Mouse (Mus musculus) adrenal gland, postnatal 14 days (tissue): ENCODE results near the gene H2afy. TPM values are rescaled to one million over a fixed set of nuclear protein-coding genes. Genes with fewer than 3 reads are reported as not detected.
"Not testable (repeated sequence)": the region's sequence is repeated elsewhere in the genome, so short reads cannot be mapped to it uniquely, and the experiment has no call there.

Experiments
- DNase-seq: peaks from one replicate; pipeline ENCODE4 v3.0.0; 2021; ENCODE audit warnings: mixed read lengths
- total RNA-seq: library from RNA; stranded (reverse); gene quantifications from 2 replicates; pipeline ENCODE4 v1.2.3, GENCODE M21; 2021

Gene H2afy
- total RNA-seq, 1 experiment from 2014 or later, result 126 TPM

GRCm38 (mm10) chr13:56071586-56072267 is 64.4 kb downstream of the H2afy start:
- DNase-seq, result no peak

- DNase-seq, result no peak
Measured at GRCm38 (mm10) chr13:56069643-56070042, 66.5 kb downstream of the H2afy start.

- no peak for DNase-seq
Measured at GRCm38 (mm10) chr13:56068517-56068916, 67.6 kb downstream of the H2afy start.

DNA sequence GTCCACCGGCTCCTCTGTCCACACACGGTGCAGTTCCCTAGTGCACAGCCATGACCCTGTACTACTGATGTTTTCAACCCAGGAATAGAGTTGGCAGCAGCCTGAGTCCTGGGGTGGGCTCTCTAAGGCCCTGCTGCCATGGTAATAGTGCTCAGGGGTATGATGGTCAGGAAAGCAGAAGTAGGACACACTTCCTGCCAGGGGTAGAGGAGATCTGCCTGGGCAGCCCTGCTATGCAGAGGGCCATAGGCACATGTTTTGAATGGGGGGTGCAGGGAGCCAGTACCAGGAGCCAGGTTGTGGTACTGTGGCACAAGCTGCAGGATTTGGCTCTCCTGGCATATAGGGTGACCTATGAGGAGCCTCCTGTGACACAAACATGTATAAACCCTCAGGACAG is 69.3 kb downstream of the H2afy start:
- DNase-seq, result no peak

DNA sequence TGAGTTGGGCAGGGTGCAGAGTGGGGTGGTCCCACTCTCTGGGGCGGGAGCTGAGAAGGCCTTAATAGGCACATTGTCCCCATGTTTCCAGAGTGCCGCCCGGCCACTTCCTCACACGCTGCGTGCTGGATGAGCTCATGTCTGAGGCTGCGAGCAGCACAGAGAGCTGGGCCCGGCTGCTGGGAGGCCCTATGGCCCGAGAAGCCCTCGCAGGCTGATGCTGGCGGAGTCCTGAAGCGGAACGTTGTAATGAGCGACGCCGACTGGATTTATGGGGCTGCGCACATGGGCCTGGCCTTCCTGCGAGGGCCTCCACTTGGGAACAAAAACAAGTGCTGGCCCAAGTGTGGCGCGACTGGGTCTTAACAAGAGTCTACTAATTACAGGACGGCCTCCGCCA is 70.0 kb downstream of the H2afy start:
- DNase-seq, result no peak

DNA sequence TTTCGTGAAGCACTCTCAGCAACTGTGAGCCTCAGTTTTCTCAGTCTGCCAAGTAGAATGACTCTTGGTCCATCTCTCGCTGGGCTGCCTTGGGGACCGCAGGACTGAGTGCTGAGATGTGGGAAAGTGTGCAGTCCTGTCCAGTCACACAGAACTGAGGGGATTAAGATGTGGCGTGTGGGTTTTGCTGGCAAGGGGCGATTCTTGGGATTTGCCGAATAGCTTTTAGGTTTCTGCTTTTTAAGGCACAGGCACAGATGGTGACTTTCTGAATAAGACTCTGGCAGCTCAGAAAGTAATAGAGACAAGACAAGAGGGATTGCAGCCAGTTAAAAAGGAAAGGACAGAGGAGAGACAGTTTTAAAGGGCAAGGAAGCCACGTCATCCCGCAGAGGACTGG is 78.4 kb downstream of the H2afy start:
- no peak for DNase-seq

- DNase-seq, result no peak
Measured at GRCm38 (mm10) chr13:56055720-56056119, 80.4 kb downstream of the H2afy start.

DNA sequence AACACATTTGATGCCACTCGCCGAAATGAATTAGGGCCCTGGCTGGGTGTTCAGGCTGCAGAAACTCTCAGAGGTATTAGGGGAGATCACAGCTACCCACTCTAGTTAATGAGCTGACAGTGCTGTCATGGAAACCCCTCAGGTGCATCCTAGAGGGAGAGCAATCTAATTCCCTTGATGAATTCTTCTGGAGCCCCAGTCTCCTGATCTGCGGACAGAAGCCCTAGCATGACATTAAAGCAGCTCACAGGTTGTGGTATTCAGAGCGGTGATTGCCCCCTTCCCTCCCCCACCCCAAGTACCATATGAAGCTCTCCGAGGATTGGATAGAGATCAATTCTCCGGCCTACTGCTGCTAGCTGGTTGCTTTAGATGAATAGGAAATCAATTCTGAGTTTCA is 82.1 kb downstream of the H2afy start:
- no peak for DNase-seq

- DNase-seq, result no peak
Measured at GRCm38 (mm10) chr13:56052781-56053180, 83.4 kb downstream of the H2afy start.

GRCm38 (mm10) chr13:56050246-56050645 is 85.9 kb downstream of the H2afy start:
- DNase-seq, result no peak

DNA sequence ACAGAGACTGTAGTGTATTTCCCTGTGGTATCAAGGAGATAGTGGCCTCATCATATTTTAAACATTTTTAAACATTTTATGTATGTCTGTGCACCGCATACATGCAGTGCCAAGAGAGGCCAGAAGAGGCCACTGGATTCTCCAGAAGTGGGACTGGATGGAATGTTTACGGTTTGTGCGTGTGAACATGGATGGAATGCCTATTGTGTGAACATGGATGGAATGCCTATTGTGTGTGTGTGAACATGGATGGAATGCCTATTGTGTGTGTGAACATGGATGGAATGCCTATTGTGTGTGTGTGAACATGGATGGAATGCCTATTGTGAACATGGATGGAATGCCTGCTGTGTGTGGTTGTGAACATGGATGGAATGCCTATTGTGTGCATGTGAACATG is 93.9 kb downstream of the H2afy start:
- no peak for DNase-seq

- DNase-seq, result no peak
Measured at GRCm38 (mm10) chr13:56040621-56041020, 95.5 kb downstream of the H2afy start.

DNA sequence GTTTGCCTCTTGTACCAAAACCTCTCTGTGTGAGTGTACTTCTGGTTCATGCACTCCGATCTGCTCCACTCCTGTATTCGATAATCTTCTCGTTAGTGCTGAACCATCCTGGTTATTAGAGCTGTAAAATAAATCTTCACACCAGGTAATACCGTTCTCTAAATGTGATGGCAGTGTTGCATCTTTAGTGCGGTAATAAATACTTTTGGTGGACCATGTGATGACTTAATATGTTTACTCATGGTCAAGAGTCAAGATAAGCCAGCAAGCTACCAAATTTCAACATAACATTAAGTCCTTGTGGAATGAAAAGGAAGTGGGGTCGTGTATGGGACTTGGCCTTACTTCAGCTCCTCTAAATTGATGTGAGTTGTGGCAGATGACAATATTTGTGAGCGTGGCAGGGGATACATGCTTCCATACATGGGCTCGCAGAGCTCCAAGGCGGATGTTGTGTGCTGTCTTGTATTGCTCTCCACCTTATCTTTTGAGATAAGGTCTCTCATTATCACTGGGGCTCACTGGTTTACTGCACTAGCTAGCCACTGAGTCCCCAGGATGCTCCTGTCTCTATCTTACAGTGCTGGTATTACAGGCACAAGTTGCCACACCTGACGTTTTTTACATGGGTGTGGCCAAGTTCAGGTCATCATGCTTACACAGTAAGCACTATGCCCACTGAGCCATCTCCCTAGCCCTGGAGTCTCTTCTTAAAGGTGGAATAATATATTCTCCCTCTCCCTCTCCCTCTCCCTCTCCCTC is 96.4 kb downstream of the H2afy start:
- no peak for DNase-seq

- no peak for DNase-seq
Measured at GRCm38 (mm10) chr13:56029006-56029405, 107.2 kb downstream of the H2afy start.

- not testable (repeated sequence) for DNase-seq
Measured at GRCm38 (mm10) chr13:56027996-56028395, 108.2 kb downstream of the H2afy start.

DNA sequence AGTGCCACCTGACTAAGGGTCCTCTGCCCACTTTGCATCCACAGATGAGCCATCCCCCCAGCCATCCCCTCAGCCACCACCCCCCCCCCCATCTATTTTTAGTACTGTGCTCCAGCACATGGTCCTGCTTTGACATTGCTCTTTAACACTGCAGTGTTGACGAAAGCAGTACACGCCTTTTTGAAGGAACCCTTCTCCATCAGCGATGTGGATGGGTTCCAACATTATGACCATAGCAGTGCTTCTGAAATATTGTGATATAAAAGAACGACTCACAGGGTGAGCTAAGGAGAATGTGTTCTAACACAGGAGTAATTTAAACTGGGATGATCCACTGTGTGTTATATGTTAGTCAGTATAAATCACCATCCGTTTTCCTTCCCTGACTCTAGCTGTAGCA is 109.5 kb downstream of the H2afy start:
- DNase-seq, result no peak

GRCm38 (mm10) chr13:56026026-56026425 is 110.1 kb downstream of the H2afy start:
- DNase-seq, result no peak

GRCm38 (mm10) chr13:56025027-56025410 is 111.1 kb downstream of the H2afy start:
- no peak for DNase-seq

DNA sequence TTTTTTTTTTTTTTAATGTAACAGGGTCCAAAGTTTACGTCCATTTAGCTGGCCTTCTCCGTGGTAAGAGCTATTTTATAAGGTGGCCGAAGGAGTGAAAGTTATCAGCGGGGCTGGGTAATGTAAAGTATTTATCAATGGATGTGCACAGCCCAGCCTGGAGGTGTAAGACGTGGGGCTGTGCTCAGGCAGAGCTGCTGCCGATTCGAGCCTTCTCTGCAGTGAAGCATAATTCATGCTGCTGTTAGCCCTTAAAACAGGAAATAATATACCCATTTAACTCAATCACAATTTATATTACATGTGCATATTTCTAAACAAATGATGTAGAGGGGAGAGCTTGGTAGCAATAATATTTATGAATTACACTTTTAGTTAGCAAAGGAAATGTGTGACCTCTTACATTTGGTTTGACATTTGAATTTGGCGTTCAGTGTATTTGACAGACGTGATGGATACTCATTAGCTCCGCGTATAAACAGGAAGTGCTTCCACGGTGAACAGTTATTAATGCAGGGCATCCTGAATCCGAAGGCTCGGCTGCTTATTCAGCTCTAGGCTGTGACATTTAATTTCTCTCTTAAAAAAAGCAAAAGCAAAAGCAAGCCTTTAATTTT is 111.6 kb downstream of the H2afy start:
- DNase-seq, result no peak
